Mouse (Mus musculus): ENCODE data around the gene Ythdf2.
"Not testable (repeated sequence)": the region's sequence is repeated elsewhere in the genome, so short reads cannot be mapped to it uniquely, and the experiment has no call there.

Gene Ythdf2

DNA sequence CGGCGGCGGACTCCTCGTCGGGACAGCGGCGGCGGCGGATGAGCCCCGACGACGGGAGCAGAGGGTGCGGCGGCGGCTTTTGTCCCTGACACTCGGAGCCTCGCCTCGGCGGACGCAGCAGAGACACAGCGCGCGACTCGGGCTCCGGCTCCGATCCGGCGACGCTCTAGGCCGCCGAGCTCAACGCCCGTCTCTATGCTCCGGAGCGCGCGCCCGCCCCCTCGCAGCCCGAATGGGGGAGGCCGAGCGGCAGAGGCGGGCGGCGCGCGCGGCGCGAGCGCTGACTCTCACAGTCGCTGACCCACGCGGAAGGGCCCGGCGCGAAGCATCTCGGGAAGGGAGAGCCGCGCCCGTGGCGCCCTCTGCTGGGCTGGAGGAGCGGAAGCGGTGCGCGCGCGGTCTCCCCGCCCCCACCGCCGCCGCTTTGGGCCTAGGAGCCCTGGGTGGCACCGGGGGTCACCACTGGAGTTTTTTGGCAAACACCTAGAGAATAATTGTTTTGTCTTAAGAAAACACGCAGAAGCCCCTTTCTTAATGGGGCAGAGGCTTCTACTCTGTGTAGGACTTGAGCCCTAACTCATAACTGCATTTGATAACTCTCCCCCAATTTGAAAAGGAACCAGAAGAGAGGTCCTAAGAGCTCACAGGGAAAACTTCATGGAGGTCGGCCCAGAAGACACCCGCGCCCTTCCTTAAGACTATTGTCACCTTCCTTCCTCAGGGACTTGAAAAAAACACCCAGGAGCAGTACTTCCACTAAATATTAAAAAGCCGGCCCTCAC, at the start of gene Ythdf2:
TSS of gene Ythdf2 (minus strand) at position 351 of the 782 bp plus-strand sequence.
- peak; percentile 96 to 97 for DNase-seq

GRCm38 (mm10) chr4:132260404-132261379, 48.6 kb upstream of the Ythdf2 start:
- peak; percentile 26 to 51 for DNase-seq

DNA sequence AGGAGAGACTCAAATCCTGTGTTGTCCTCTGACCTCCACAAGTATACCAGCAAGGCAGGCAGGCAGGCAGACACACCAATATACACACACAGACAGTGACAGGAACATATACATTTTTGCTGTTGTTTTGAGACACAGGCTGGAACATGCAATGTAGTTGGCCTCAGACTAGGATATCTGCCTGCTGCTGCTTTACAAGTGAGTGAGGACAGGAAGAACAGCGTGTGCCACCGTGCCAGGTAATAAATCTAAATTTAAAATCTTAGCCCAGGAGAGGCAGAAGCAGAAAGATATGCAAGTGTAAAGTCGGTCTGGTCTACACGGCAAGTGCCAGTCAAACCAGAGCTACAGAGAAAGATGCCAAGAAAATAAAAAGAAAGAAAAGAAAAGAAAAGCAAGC, 47.1 kb upstream of the Ythdf2 start:
- DNase-seq, result no peak

GRCm38 (mm10) chr4:132256384-132256783, 44.3 kb upstream of the Ythdf2 start:
- DNase-seq, result no peak

GRCm38 (mm10) chr4:132254986-132255385, 42.9 kb upstream of the Ythdf2 start:
- DNase-seq, result no peak

- no peak for DNase-seq
Measured at GRCm38 (mm10) chr4:132253622-132254021, 41.5 kb upstream of the Ythdf2 start.

- DNase-seq, result no peak
Measured at GRCm38 (mm10) chr4:132253128-132253527, 41.0 kb upstream of the Ythdf2 start.

- no peak for DNase-seq
Measured at GRCm38 (mm10) chr4:132251596-132251995, 39.5 kb upstream of the Ythdf2 start.

- no peak for DNase-seq
Measured at GRCm38 (mm10) chr4:132247451-132247997, 35.4 kb upstream of the Ythdf2 start.

- DNase-seq, result no peak
Measured at GRCm38 (mm10) chr4:132245643-132246042, 33.5 kb upstream of the Ythdf2 start.

DNA sequence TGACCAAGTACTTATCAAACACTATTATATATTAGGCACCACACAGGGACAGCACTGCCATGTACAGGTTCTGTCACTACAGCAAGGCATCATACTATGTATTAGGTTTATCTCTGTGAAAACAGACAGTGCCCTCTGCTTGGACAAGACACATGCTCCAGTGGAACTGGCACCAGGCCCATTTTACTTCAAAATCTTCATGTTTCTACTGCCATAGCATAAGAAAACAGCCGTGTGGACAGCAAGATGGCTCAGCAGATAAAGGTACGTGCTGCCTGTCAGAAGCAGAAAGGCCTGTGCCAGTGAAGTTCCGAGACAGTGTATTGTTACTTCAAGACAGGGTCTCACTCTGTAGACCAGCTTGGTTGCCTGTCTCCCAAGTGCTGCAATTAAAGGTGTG, 29.1 kb upstream of the Ythdf2 start:
- no peak for DNase-seq

DNA sequence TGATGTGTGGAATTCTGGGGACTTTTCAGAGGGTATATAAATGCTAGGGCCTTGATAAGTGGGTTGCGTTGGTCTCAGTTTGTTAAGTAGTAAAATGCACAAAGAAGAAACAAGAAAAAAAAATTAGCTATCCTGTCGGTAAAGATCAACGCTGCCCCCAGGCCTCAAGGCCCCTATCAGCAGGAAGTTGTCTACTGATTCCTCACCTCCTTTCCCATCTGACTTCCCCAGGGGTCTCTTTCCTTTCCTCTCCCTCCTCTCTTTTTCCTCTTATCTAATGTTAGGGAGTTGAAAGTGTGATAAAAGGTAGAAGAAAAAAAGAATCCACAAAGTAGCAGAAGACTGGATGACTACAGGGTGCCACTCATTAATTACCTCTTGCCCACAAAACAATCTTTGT, 28.3 kb upstream of the Ythdf2 start:
- no peak for DNase-seq

DNA sequence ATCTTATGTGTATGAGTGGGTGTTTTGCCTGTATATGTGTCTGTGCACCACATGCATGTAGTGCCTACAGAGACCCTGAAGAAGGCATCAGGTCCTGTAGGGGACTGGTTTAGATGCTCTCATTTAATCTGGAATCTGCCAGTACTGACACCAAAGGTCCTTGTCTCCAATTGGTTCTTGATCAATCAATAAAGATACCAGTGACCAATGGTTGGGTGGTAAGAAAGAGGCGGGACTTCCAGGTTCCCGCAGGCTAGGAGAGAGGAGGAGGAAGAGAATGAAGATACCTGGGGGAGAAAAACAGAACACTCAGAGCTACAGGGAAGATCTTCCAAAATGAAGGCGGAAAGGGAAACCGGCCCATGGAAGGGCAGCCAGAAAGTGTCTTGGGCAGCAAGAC, 26.3 kb upstream of the Ythdf2 start:
- DNase-seq, result no peak

DNA sequence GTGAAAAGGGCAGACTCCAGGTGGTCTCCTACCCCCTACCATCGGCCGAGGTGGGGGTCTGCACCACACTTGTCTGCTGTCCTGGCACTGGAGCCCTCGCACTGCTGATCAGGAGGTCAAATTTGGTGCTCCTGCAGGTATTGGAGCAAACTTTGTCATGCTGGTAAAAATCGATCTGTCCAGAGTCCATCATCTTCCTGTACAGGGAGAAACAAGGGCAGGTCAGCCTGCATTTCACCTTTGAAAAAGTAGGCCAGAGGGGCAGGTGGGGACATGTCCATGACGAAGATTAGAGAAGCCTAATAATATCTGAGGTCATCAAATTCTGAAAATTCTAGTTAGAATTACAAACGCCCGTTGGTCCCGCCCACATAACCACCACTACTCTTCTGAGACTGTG, 22.6 kb upstream of the Ythdf2 start:
- DNase-seq, result no peak

GRCm38 (mm10) chr4:132230422-132230821, 18.3 kb upstream of the Ythdf2 start:
- DNase-seq, result no peak

- not testable (repeated sequence) for DNase-seq
Measured at GRCm38 (mm10) chr4:132222001-132222400, 9.9 kb upstream of the Ythdf2 start.

- not testable (repeated sequence) for DNase-seq
Measured at GRCm38 (mm10) chr4:132218439-132218838, 6.3 kb upstream of the Ythdf2 start.

DNA sequence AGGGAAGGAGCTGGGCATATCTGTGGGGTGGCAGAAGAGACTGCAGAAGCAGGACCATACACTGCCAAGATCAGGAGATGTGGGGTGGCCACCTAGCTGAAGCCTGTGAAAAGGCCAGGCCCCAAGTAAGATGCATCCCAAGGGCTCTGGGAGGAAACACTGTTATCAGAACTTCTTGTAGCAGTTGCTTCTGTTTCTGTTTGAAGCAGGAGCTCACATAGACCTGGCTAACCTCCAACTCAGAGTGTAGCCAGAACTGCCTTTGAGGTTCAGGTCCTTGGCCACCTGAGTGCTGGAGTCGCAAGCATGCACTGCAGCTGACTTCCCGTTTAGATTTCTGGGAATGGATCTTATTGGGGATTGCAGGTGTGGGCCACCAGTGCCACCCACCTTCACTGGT, 5.7 kb upstream of the Ythdf2 start:
- no peak for DNase-seq

- DNase-seq, result no peak
Measured at GRCm38 (mm10) chr4:132216602-132217001, 4.5 kb upstream of the Ythdf2 start.

DNA sequence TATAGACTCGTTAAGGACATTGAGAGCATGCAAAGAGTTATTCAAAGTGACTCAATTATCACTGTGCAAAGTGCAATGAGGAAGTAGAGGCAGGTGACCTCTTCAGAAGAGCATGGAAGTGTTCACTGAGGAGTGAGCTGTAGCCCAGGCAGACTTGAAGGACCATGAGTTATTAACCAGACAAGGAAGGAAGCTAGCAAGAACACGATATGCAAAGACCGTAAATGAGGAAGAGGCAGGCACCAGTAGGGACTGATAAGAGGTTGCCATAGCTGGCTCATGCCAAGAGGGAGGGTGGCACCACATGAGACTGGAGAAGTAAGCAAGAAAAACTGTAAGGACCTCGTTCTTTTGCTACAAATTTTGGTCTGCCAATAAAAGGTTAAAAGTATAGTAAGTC, 2.7 kb upstream of the Ythdf2 start:
- peak; percentile 35 to 47 for DNase-seq

GRCm38 (mm10) chr4:132211091-132211942, 786 bp downstream of the Ythdf2 start:
- DNase-seq, result peak; percentile 11 to 26

- no peak for DNase-seq
Measured at GRCm38 (mm10) chr4:132210325-132210724, 1.8 kb downstream of the Ythdf2 start.

Data from lung, adult 18-20 months (tissue).